Mouse (Mus musculus): ENCODE data around the gene S100a3.

The S100a3 gene

DNA sequence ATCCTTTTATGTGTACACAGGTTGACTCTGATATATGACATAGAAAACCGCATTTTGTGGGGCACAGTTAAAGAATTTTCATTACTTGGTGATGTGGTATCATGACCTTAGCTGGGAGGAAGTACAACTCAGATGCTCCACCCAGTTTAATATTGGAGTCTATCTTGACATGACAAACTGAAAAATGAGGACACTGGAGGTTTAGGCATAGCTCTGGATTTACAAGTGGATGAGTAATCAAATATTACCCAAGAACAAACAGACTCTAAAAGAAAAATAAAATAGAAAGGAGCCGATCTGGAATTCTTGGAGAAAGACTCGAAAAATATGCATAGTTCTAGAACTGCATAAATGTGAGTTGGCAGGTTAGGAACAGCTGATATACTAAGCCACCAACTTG, 14.9 kb downstream of the S100a3 start:
- no peak for DNase-seq

DNA sequence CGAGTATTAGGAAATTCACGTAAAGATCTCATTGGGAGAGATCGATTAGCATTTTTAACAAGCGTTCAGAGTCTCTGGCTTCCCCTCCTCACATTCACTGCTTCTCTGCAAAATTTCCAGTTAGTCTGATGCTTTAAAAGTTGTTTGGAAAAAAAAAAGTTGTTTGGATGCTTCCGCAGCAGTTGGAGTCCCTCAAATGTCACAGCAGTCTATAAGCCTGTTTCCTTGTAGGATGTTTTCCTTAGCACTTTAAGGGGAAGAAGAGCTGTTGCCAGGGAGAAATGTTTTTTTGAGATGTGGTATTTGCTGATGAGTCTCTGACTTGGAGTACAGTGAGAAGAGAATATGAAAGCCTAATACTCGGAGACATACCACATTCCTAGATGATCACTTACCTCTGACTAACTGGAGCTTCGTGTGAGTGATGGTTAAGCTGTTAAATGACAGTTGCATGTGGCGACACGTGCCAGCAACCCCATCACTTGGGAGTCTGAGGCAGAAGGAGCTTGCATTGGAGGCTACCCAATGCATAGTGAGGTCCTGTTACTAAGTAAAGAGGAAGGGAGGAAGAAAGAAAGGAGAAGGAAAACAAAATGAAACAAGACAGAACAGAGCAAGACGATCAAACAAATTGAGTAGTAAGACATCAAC, 16.1 kb downstream of the S100a3 start:
- DNase-seq, result no peak

DNA sequence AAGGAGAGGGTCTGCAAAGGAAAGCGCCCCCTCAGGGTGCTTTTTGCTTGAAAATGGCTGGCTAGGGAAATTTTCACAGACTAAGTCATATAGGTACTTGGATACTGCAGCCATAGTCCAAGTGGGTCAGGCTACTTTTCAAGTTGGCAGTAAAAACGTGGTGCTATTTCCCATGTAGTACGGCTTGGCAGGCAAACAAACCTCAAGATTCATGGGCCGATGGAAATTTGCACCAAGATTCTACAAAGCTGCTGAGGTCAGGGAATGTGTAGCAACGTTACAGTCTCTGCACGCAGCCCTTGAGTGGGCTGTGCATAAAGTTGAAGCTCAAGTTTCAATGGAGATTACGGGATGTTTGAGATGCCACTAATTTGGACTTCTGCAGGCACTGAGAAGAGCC, 19.1 kb downstream of the S100a3 start:
- DNase-seq, result no peak

DNA sequence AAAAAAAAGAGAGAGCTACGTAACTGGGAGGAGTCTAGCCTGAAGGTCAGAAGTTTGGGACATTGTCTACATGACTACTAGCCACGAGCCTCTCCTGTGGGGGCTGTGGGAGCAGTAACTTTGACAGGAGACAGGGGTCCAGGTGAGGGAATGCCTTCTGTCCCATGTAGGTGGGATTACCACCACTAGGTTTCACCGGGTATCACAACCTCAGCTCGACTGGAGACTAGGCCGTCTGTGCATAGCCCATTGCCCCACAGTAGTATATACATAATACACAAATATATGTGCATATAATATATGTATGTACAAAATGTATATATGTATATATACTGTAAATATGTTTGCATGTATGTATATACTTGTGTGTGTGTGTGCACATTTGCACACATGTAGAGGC, 20.8 kb downstream of the S100a3 start:
- DNase-seq, result no peak

DNA sequence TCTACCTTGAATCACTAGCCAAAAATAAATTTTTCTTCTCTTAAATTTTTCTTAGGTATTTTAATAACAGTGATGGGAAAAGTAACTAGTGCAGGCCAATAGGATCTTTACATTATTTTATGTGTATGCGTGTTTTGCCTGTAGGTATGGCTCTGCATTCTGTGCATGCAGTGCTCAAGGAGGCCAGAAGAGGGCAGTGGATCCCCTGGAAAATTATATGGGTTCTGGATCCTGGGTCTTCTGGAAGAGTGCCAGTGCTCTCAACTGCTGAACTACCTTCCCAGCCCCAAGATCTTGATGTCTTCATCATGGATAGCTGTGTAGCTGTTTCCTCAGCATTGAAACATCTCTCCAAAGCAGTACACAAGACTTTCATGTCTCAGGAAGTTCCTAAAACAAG, 21.8 kb downstream of the S100a3 start:
- no peak for DNase-seq

DNA sequence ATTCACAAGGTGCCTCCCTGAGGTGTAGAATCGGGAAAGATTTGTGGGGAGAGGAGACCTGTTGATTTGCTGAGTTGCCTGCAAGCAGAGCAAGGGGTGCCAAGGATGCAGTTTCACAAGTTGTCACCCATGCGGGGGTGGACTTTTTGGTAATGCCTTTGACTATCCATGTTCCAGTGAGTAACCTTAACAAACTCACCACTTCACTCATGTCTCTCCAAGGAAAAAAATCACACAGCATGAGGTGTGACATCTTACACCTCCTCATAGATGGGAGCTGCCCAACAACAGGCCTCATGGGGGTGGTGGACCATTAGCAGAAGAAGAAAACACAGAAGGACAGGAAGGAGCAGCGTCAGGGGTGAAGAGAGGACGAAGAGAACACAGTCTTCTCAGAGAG, 22.2 kb downstream of the S100a3 start:
- DNase-seq, result no peak

DNA sequence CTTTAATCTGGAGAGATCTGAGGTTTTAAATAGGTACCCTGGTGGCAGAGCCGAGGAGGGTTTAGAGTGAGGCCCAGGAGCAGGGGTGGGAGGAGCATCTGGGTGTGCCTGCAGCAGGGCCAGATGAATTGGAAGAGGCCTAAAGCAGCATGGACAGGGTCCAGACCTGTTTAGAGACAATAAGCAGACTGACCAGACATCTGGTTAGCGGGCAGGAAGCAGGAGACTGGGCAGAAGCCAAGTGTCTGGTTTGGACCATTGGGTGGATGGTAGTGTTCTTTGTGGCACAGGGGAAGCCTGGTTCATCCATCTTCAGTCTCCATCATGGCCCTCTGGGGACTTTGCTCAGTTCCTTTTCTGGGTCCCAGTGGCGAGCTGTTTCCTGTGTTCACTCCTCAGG, 23.5 kb downstream of the S100a3 start:
- no peak for DNase-seq

DNA sequence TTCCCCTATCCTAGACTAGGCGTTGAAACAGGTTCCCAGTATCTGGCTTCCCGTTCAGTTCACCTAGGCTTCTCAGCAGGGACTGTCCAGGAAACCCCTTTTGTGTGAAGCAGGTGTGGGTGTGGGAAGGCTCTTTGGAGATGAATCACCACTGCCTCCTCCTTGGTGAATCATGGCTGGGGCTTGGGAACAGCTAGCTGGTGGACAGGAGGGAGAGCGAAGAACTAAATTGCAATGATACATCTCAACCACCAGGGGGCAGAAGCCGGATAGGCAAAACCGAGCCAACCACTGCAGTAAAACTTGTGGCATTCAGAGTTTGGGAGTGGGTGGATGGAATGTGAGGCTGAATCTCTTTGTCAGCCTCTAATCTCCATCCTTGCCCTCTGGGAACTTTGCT, 25.2 kb downstream of the S100a3 start:
- peak; percentile 66 for DNase-seq

DNA sequence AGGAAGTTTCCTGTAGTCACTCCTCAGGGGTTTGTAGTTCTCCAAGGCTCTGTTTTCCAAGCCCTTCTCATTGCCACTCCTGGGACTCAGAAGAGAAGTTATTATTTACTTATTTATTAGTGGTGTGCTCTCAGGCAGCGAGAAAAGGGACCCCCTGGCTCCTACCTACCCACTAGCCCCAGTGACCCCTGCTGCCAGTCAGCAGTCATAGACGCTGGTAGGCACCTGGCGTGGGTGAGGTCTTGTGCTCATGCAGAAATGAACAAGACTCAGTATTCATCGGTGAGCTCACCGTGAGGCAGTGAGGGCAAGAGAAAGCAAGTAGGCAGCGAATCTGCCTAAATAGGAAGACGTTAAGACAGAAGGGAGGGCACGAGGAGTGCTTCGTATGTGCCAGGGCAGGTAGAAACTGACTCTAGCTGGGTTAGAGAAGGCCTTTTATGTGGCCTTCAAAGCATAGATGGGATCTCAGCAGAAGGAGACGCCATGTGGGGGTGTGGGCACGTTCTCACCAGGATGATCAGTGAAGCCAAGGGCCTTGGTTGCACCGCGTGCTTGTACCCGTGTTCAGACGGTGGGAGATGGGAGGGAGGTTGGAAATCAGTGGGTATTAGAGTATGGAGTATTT, 25.8 kb downstream of the S100a3 start:
- no peak for DNase-seq

DNA sequence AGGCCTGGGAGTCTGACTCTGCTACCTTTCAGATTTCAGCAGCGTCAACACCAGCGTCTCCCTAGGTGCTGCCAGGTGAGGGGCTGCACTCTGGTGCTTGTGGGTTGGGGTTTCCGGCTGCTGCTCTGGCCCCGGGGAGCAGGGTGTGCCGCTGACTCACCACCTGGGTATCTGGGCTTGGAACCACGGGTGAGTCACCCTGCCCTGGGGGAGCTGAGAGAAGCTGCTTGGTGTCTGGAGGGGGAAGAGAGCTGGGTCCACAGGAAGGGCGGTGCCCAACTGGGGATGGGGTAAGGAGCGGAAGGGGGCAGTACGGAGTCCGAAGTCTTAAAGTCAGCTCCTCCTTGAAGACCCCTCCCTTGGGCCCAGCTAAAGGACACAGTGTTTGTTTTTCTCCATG, 26.5 kb downstream of the S100a3 start:
- DNase-seq, result peak; percentile 71

DNA sequence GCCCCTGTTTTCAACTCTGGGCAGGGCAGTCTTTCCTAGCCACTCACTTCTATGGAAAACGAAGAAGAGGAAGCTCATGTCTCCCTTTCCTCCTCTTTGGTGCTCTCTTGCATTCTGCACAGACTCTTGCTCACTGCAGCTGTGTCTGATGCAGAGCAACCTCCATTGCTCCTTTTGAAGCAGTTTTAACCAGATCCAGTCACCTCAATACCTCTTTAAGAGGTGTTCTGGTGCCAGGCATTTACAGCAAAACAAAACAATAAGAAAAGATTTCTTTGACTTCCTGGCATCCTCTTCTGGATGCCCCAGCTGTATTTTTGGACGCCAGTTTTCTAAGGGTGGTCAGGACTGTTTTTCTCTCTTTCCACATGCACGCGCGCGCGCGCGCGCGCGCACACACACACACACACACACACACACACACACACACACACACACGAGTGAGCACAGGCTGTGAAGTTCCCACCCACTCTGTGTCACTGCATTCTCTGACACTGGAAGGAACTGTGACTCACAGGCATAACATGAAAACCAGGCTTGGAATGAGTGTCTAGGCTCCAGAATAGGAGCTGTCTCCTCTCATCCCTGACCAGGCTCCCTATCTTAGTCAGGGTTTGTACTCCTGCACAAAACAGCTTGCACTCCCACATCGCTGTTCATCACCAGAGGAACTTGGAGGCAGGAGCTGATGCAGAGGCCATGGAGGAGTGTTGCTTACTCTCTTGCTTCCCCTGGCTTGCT, 27.2 kb downstream of the S100a3 start:
- no peak for DNase-seq

DNA sequence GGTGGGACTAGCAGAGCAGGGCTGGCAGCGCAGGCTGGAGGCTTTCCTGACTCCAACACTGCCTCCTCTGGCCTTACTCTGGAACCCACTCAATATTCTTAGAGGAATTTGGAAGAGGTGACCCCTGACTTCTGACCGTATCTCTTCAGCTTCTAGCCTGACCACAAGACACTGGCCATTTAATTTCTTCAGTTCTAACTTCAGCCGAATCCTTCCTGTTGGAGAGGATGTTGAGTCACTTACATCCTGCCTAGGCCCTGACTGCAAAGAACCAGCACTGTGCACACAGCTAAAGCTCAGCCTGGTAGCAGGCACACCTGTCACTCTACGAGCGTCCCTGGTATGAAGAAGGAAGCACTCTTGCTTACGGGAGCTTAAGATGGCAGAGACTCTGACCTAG, 29.0 kb downstream of the S100a3 start:
- DNase-seq, result no peak

DNA sequence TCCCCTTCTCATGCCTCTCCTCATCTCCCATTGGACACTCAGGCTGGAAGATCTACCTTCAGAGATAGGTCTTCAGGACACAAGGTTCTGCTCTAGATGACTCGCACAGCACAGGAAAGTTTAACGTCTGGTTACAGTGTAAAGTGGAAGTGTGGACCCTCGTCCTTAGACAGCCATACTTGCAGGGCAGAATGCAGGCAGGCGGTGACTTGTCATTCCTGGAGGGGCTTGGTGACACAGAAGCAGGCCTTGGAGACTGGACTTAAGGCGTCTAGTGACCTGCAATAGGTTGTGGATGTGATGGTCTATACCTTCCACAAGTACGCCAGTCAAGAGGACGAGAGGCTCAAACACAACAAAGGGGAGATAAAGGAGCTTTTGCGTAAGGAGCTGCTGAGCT, 29.6 kb downstream of the S100a3 start, which contains the start of gene S100a2:
S100a2 (plus strand) TSS at position 301 of the 400 bp plus-strand sequence.
- no peak for DNase-seq

DNA sequence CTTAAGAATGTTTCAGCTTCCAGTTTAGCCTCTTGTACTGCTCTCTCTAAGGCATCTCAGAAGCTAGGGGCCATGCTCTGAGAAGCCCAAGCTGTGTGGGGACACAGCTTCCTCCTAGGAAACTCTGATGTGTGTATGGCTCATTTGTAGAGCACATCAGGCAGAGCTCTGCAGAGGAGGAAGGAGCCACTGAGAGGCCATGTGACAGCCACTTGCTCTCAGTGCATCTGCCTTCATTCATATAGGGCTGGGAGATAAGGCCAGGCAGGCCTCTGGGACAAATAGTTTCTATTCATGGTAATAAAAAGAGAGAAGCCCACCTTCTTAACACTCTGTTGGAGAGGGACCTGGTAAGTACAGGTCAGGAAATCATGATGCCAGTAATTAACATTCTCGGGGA, 34.1 kb downstream of the S100a3 start:
- DNase-seq, result no peak

DNA sequence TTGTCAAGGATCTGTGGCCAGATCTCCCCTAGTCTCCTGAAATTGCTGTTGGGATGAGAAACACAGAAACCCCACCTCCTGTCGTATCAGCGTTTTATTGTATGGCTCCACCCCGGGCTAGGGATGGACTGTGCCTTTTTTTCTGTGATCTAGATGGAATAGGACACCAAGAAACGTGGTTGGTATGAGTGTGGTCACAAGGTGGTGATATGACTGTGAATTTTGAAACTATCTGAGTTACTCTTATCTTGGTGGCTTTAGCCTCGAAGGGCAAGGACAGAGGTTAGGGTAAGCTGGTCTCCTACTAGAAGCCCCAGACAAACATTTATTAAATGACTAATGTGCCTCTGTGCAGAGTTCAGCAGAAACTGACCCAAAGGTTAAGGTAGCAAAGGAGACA, 35.2 kb downstream of the S100a3 start:
- no peak for DNase-seq

DNA sequence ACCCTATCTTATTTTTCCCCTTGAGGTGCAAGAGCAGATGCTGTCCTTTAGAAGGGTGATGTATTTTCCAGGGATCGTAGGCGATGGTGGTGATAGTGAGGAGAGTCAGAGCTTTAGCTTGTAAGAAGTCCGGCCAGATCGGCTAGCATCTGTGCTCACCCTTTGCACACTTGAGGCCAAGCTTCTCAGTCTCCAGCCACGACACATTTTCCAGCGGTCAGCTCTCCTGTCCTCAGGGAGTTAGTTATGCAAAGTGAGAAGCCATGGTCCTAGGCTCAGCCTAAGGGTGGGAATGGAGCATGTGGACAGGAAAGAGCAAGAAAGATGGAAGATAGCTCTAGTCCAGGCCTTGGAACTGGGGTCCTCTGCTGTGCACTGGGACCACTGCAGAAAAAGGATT, 36.4 kb downstream of the S100a3 start:
- no peak for DNase-seq

DNA sequence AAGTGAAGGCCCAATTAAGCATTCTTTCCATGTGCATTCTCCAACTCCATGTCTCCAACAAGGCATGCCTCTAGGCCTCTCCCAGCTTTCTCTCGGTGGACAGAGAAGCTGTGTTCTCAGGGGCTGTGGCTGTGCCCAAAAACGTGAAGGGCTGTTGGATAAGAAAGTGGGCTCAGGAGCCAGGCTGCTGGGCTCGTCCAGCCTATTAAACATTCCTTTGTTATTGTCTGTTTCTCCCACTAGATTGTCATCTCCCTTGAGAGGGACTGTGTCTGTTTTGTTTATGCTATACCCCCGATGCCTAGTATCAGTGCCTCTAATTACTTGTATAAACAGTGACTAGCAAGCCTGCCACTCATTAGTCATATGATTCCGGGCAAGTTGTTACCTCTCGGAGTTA, 37.4 kb downstream of the S100a3 start:
- no peak for DNase-seq

DNA sequence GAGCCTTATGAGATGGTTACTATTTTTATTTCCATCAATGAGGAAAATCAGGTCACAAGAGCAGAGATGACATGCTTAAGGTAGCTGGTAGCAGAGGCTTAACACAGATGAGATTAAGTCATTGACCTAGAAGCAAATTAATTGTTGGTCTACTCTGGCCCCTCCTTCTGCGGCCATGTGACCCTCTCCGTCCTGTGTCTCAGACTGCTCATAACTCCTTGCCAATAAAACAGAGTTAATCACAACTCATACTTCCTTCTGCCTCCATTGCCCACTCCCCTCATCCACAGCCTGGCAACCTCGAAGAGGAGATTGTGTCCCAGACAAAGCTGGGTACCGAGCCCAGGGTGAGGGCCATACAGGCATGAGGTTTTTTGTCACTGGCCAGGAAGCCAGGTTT, 37.8 kb downstream of the S100a3 start:
- no peak for DNase-seq

DNA sequence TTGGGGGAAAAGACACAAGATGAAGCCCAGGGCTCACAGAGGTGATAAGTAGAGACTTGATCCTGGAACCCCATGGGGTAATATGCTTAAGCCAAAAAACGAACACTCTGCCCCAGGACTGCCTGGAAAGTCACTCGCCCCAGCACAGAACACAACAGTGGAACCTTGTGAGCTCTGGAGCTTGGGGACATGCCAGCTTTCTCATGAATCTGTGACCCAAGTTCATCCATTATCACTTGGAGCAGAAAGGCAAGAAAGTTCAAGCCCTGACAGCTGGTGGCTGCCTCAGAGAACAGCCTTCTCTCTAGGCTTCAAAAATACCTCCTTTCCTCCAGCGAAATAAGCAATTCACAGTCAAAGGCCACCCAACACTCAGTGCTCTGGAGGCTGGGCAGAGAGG, 39.0 kb downstream of the S100a3 start:
- no peak for DNase-seq

DNA sequence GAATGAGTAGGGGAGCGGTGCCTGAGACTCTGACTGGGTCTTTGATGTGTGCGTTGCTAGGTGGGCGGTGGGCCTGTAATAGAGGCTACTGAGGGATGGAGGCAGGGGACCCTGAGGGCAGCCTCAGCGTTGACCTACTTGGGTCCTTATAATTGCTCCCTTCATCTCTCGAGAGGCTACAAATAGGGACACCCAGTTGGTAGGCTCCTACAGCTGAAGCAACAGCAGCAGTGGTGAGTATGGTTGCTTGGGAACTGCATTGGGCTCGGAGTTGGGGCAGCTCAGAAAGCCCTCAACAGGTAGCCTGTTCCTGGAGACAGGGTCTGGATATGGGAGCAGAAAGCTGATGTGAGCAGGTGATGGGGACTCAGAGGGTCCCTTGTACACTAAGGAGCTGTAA, 39.7 kb downstream of the S100a3 start:
- no peak for DNase-seq

DNA sequence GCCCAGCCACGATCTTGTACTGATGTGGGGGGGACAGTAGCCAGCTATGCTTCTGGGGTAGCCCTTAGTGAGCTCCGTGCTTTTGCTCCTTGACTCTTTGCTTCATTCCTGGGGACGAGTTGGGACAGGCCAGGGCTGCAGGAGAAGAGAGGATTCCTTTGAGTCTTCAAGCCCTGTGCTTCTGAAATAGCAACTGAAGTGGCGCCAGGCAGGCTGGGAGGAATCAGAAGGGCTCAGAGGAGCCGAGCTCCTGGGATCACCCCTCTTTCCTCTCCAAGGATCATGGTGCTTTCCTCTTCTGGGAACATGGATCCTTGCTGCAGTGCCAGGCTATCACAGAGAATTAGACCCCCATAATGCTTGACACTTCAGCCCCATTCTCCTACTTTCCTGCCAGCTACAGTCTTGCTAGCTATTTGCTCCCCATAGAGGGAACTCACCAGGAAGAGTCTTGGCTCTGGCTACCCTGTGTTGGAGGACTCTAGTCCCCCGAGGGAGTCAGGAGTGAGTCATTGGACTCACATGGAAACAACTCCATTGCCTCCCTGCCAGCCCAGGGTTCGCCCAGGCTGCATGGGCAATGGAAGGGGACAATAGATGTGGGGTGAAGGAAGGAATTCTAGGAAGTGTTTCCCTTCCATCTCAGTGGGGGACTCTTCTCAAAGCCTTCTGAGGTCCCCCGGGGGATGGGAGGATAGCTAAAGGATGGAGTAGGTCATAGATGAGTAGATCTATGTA, 40.2 kb downstream of the S100a3 start:
- no peak for DNase-seq

DNA sequence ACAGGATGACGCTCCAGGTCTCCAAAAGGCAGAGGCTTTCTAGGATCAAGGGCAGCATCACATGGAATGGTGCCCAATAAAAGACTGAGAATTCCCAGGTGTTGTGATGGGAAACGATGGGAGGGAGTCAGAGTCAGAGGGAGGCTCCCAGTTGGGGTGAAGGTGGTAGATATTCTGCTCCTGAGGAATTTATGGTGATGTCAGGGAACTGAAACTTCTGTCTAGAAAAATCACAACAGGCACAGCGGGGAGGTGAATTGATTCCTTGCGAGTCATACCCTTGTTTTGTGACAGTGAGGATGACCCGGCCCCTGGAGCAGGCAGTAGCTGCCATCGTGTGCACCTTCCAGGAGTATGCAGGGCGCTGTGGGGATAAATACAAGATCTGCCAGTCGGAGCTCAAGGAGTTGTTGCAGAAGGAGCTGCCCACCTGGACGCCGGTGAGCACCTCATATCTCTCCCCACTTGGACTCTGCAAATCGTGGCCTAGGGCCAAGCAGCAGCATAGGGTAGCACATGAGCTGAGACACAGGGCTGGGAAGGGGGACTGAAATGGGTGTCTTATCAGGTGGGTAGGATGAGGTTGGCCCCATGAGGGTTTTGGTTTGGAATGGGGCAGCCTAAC, 41.2 kb downstream of the S100a3 start, which contains the start of gene Gm42674:
Gm42674 (plus strand) TSS at position 419 of the 625 bp plus-strand sequence.
- no peak for DNase-seq

DNA sequence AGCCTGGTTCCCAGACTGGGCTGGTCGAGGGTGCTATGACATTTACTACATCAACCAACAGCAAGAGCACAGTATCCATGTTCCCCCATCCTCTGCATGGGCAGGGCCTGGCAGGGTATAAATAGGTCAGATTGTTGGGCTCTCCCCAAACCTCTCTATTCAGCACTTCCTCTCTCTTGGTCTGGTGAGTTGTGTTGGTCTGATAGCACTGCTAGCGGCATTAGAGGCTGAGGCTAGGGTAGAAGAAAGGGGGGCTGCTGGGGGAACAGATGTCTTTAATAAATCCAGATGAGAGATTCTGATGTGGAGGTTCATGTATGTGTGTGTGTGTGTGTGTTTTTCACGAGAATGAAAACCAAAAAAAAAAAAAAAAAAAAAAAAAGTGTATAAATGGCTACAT, 43.2 kb downstream of the S100a3 start, which contains the start of gene S100a4:
S100a4 (plus strand) TSS at position 149 of the 400 bp plus-strand sequence.
- no peak for DNase-seq
